Mouse (Mus musculus) small intestine, adult 2 months (tissue): ENCODE data around the gene Tex29.

Experiments used
- CTCF ChIP-seq: fragments of 200-500 bp; IDR thresholded peaks from 2 replicates; pipeline ENCODE4 v1.5.1; 2012; ENCODE audit warnings: low read depth, mild to moderate bottlenecking, control low read depth, inconsistent platforms, low read length, moderate library complexity, mixed read lengths; ENCODE audit not compliant: insufficient replicate concordance, insufficient read length; ENCODE audit errors: extremely low read depth
- POLR2A ChIP-seq: fragments of 200-500 bp; IDR thresholded peaks from 2 replicates; pipeline ENCODE4 v1.6.1; 2012; ENCODE audit warnings: low read depth, mild to moderate bottlenecking, control low read depth, inconsistent platforms, low read length, moderate library complexity

GRCm38 (mm10) chr8:11794956-11795355 is 45.3 kb upstream of the Tex29 start:
- TF ChIP-seq CTCF (no peak), POLR2A (no peak)
